Mouse (Mus musculus) olfactory bulb, adult 2 months (tissue): Measurements from ENCODE around the gene Lrmda.

Experiments
- CTCF ChIP-seq: fragments of 200-500 bp; IDR thresholded peaks from 2 replicates; pipeline ENCODE4 v1.5.1; 2012; ENCODE audit warnings: low read depth, mild to moderate bottlenecking, low read length, moderate library complexity; ENCODE audit not compliant: insufficient read depth
- POLR2A ChIP-seq: fragments of 200-500 bp; IDR thresholded peaks from 2 replicates; pipeline ENCODE4 v1.6.1; 2012; ENCODE audit warnings: mild to moderate bottlenecking, low read depth, low read length, moderate library complexity; ENCODE audit not compliant: insufficient read depth

DNA sequence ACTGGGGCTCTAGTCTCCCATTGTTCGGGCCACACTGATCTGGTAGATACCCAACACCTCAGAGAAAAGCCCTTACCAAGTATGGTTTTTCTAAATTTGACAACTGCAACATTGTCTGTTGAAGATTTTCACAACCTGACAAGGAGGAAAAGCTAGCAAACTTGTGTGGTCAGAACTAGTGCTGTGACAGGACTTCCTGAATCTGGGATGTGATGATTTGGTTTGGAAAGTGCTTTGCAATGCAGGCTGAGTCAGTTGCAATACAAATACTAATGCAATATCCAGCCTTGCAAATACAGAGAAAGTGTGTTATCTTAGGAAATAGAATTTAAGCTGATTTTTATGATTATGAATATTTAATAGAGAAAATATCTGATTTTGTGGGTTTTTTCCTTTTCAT is 357.6 kb downstream of the Lrmda start:
- TF ChIP-seq CTCF (no peak), POLR2A (no peak)
